Mouse (Mus musculus): Measurements from ENCODE around the gene F3.
"Not testable (repeated sequence)": the region's sequence is repeated elsewhere in the genome, so short reads cannot be mapped to it uniquely, and the experiment has no call there.

Gene F3

DNA sequence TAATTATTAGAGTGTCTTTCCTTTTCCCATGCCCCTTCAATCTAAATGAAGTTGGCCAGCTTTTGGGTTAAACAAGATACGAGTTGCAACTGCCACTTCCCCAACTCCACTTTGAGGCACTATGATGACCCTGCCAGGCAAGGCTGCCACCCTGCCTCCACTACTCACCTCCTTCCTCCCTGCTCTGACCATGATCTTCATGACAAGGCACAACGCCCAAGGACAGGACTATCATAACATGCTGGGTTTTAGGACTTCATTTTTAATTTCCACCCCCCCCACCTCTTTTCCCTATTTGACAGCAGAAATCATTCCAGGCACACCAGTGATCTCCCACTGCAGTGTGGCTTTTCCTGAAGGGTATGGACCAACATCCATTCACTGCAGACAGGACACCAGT lies 14.6 kb downstream of the F3 start:
- in situ Hi-C loops (cut with MseI, MboI) = loop anchor here (5.0 to 25.0 kb wide), 3 partner anchors 186 to 433 kb away; no protein-coding TSS in a partner anchor

DNA sequence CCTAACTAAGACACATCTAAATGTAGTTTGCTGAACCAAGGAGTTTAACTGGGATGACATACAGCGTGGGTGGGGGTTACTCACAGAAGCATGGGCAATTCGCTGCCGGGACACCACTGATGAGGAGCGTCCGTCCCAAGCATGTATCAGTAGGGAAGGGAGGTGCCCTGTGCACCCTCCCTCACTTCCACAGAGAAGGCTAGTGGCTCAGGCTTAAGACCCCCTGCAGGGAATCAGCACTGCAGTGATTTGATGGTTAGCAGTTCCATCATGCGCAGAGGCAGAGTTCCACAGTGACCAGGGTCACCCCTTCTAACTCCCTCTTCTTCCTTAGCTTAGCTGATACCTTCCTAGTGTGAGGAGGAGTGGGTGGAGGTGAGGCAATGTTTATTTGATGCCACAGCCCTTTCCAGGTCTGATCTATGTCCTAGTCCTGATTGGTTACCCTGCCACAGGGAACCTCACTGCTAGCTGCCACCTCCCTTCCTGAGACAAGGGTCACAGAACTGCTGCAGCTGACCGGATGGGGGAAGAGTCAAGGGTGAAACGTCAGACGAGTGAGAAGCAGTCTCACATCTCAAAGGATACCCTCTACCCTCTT lies 15.5 kb downstream of the F3 start:
- in situ Hi-C loops (cut with MseI, MboI) = loop anchor here (5.0 to 25.0 kb wide), 3 partner anchors 187 to 434 kb away; no protein-coding TSS in a partner anchor

DNA sequence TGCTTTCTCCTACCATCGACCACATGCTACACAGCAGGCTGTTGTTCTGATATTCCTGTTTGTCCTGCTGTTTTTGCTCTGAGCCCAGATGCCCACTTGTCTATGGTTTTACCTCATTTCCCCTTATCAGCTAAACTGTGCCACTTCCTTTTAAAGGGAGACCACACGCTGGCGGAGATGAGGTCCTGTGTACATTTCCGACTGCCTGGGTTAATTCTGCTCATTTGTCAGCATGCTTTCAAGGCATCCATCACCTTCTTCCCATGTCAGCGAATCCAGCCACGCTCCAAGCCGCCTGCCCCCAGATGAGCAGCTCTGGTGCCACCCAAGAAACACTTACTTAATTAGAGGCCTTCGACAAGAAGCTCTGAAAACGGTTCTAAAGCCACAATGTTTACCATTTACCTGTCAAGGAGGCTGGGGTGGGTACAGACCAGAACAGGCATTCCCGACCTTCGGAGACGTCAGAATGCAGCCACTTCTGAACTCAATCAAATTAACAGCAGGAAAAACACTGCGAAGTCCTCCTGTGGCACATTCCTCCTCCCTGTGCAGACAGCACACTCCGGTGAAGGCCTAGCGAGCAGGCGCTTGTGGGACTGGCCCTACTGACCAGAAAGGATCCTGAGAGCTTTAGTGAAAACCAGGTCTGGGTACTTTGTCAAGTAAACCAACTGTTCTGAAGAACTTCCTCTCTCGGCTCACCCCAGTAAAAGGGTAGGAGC lies 16.3 kb downstream of the F3 start:
- in situ Hi-C loops (cut with MseI, MboI) = loop anchor here (5.0 to 25.0 kb wide), 3 partner anchors 187 to 435 kb away; no protein-coding TSS in a partner anchor

DNA sequence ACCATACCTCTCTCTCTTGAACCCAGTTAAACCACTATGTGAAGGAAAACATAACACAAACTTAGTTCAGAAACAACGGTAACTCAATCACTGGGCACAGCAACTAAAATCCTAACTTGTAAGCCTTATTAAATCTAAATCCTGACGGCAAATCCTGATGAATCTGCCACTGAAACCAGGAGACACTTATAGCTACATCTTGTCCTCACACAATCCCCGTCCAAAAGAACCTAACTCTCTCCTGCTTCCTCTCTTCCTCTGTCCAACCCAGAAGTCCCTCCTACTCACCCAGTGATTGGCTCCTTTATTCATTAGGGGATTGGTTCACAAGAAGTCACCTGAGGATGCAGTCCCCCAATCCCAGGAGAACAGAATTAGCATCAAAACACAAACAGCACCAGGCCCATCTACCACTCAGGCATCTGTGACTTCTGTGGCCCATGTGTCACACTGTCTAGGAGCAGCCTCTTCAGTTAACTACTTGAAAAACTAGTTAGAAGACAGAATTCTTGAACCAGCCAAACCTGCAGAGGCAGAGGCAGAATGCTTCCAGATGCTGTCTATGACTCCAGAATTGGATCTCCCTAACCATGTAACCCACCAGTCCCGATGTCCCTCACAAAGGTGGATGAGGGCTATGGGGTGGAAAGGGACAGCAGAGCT lies 18.0 kb downstream of the F3 start:
- in situ Hi-C loops (cut with MseI, MboI) = loop anchor here in 1 of 2 experiments (25.0 kb wide), 1 partner anchor 429 kb away; no protein-coding TSS in a partner anchor

DNA sequence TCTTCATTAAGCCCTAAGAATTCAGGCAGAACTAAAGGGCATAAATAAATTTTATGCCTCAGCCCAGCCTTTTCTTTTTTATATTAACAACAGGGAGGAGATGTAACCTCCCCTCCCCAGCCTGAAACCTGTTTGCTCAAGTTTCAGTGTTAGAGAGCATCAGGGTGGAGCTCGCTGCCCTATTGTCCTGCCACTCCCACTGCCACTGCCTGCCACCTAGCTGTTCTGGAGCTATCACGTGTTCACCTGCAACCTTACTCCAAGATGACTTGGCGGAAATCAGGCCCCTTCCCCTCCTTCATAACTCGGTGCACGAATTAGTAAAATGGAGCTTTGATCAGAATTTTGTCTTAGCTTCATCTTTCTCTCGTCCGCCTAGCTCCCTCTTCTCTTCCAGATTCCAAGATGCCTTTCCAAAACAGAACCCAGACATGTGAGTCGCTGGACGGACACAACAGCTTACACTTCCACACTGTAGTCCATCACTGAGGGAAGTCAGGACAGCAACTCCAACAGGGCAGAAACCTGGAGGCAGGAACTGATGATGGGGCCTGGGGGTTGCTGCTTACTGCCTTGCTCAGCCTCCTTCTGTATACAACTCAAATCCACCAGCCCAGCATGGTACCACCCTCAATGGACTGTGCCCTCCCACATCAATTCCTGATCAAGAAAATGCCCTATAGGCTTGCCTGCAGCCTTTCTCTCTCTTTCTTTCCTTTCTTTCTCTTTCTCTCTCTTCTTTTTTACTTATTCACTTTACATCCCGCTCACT lies 31.2 kb downstream of the F3 start:
- in situ Hi-C loops (cut with MseI, MboI) = not testable (repeated sequence)

DNA sequence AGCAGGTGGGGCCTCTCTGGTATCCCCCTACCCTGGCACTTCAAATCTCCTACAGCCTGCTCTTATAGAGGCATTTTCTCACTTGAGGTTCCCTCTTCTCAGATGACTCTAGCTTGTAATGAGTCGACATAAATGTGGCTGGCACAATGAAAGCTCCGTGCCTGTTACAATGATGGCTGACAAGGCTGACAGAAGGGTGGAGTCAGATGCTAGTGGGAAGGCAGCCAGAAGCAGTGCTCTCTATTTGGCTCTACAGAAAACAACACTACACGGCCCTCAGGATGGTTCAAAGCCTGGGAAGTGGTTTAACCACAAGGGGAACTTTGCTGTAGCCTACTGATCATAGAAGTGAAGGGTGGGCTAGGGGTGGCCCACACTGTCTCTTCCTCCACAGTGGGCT lies 31.8 kb downstream of the F3 start:
- in situ Hi-C loops (cut with MseI, MboI) = no loop called here

DNA sequence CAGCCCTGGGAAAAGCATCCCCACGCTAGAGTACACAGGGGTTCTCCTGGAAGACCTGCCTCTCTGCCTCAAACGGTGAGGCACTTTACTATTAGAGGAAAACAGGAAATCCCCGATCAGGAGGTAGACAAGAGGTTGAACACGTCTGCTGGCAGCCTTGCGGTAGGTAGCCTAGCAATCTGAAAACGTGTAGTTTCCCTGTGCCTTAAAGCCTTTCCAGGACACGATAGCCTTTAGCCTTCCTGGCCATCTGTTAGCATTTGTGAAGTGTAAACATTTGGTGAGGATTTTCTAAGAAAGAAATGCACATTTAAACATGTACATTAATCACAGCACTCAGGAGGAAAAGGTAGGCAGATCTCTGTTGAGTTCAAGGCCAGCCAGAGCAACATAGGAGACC lies 35.0 kb downstream of the F3 start:
- in situ Hi-C loops (cut with MseI, MboI) = no loop called here

DNA sequence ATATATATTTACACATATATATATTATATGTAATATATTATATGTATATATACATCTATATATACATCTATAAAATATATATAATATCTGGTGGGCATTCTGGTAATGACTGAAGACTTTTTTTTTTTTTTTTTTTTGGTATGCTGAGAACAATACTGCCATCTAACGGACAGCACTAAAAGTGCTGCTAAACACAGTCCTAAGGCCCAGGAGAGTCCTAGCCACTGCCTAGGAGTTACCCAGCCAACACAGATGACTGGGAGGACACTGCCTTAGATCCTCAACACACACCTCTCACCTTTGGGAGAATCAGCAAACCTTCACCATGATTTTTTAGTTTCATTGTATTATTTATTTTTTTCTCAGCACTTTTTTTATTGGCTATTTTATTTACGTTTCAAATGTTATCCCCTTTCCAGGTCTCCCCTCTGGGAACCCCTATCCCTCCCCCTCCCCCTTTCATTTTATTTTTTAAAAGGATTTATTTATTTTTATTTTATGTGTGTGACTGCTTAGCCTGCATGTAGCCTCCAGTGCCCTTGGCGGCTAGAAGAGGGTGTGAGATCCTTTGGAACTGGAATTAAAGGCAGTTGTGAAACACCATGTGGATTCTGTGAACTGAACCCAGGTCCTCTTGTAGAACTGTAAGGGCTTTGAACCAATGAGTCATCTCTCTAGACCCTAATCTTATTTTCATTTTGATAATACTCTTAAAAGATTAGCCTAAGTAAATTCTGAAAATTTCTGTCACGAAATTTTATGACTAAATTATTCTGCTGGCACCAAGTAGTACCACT lies 38.9 kb downstream of the F3 start:
- in situ Hi-C loops (cut with MseI, MboI) = no loop called here

DNA sequence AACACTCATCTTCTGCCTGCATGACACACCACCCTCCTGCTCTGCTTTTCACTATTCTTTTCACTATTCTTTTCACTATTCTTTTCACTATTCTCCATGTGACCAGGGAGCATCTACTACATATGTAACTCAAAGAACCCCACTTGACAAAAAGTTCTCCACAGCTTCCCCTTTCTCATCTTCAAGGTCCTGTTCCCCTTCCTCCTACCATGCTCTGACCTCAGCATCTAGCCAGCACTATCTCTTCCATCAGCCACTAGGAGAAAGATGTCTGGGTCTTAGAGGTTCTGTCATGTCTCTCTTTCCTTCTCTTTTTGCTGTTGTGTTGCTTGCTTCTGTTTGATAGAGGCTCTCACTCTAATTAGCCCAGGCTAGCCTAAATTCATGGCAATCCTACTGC lies 42.7 kb downstream of the F3 start:
- in situ Hi-C loops (cut with MseI, MboI) = no loop called here

DNA sequence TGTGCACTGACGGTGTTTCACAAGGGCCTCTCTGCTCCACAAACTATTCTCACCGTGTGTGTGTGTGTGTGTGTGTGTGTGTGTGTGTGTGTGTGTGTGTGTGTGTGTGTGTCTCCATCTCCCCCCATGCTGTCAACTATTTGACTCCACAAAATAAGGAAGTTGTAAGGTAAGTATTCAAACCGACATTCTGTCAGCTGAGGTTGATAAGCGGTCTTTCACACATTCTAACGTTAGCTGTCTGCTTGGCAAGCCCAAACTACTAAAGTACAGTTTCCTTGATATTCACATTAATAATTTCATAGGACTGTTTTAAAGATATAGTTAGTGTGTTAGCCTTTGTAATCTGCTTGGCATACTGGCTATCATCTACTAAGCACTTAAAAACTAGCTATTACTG lies 43.5 kb downstream of the F3 start:
- in situ Hi-C loops (cut with MseI, MboI) = no loop called here

DNA sequence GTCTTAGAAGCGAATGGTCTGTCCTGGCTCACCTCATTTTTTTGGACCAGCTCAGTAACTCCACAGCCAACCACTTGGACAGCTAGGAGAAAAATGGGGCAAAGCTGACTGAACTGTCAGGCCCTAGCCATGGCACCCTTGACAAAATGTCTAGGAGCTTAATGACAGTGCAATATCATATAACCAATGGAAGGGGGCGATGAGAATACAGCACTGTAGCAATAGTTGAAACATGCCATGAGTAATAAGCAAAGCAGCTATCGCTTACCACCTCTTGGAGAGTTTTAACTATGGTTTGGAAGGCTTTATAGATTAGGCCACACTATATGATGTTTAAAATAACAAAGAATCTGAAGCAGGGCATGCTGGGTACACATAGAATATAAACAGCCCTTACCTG lies 45.4 kb downstream of the F3 start:
- in situ Hi-C loops (cut with MseI, MboI) = no loop called here

DNA sequence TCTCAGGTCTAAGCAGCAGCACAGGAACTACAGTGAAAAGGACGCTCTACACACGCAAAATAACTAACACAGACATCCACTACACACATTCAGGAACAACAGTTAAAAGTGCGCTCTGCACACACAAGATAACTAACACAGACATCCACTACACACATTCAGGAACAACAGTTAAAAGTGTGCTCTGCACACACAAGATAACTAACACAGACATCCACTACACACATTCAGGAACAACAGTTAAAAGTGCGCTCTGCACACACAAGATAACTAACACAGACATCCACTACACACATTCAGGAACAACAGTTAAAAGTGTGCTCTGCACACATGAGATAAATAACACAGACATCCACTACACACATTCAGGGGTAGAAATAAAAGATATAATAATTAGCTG lies 50.0 kb downstream of the F3 start:
- in situ Hi-C loops (cut with MseI, MboI) = not testable (repeated sequence)

DNA sequence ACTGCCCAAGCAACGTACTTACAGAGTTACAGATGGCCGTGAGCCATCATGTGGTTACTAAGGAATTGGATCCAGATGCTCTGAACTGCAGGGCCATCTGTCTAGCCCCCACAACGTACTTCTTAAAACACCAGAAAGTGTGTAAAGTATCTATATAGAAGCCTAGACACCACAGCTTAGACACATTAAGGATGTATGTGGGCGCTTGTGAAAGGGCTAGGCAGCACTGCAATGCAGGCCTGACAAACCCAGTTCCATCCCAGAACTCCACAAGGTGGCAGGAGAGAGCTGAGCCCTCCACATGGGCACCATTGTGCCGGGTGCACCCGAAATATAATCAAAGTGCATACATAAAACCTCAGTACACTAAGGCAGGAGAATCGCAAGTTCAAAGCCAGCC lies 54.6 kb downstream of the F3 start:
- in situ Hi-C loops (cut with MseI, MboI) = no loop called here

DNA sequence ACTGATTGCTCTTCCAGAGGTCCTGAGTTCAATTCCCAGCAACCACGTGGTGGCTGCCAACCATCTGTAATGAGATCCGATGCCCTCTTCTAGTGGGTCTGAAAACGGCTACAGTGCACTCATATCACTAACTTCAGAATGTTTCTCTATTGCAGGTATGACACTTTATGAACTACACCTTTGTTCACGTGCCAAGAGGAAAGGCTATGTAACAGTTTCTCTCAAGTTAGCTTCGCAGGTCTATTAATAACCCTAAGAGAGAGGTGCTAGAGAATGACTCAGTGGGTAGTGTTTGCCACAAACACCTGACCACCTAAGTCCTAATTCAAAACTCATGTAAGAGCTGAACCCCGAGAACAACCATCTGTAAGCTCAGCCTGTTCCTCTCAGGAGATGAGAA lies 59.7 kb downstream of the F3 start:
- in situ Hi-C loops (cut with MseI, MboI) = no loop called here
